Mouse (Mus musculus) spleen, adult 12 weeks (tissue): ENCODE data around the gene Cenpm.

Source experiments
- DNase-seq: peaks from one replicate; pipeline ENCODE4 v3.0.0; 2022; ENCODE audit warnings: low spot score

Gene Cenpm

GRCm38 (mm10) chr15:82192617-82193016, 51.9 kb downstream of the Cenpm start:
- no peak for DNase-seq

- no peak for DNase-seq
These were observed 55.9 kb downstream of the Cenpm start for GRCm38 (mm10) chr15:82188481-82189240.

GRCm38 (mm10) chr15:82187924-82188323, 56.6 kb downstream of the Cenpm start:
- DNase-seq, result no peak

GRCm38 (mm10) chr15:82187401-82187800, 57.1 kb downstream of the Cenpm start:
- DNase-seq, result no peak

- no peak for DNase-seq
These were observed 57.6 kb downstream of the Cenpm start for GRCm38 (mm10) chr15:82186931-82187330.

GRCm38 (mm10) chr15:82186131-82186530, 58.4 kb downstream of the Cenpm start:
- no peak for DNase-seq

GRCm38 (mm10) chr15:82185062-82185783, 59.3 kb downstream of the Cenpm start:
- no peak for DNase-seq

GRCm38 (mm10) chr15:82184656-82185055, 59.9 kb downstream of the Cenpm start:
- no peak for DNase-seq

- DNase-seq, result peak; percentile 46
These were observed 60.4 kb downstream of the Cenpm start for GRCm38 (mm10) chr15:82184183-82184582.
